Mouse (Mus musculus) liver, embryonic 14.5 days (tissue): ENCODE results near the gene Bcl2l1.

Source experiments
- CTCF ChIP-seq: IDR thresholded peaks from 2 replicates; pipeline ENCODE4 v1.5.1; 2016; ENCODE audit warnings: antibody characterized with exemption, low read depth, control low read depth
- EP300 ChIP-seq: IDR thresholded peaks from 2 replicates; pipeline ENCODE4 v1.6.1; 2016; ENCODE audit warnings: antibody characterized with exemption, low read depth

DNA sequence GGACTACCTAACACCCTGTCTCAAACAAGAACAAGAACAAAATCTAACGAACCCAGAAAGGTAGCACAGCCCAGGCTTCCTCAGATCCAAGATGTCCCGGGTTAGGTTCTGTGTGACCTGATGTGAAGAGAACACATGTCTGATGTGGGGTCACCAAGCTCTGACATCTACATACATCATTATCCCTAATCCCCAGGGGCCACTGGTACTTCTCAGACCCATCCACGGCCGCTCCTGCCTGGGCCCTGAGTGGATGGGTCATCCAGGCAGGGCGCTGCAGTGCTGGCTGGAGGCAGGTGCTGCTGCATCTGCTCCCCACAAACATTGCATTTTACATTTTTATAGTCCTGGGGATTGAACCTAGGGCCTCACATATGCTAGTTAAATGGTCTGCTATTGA, 91.0 kb downstream of the Bcl2l1 start:
- TF ChIP-seq CTCF: no peak
- no peak for TF ChIP-seq EP300
